Mouse (Mus musculus) heart, adult 8-10 months (tissue): ENCODE results near the gene Col5a1. TPM values are rescaled to one million over a fixed set of nuclear protein-coding genes. Genes with fewer than 3 reads are reported as not detected.

Experiments
- DNase-seq: peaks from one replicate; pipeline ENCODE4 v3.0.0; 2022; ENCODE audit warnings: low spot score
- total RNA-seq, 4 experiments: library from RNA; stranded (reverse); gene quantifications; 2 replicates each; pipeline ENCODE4 v1.2.4; 2022

The Col5a1 gene
- total RNA-seq = 10 to 100 TPM; 10.8 to 17.6 (median 15.1) TPM

DNA sequence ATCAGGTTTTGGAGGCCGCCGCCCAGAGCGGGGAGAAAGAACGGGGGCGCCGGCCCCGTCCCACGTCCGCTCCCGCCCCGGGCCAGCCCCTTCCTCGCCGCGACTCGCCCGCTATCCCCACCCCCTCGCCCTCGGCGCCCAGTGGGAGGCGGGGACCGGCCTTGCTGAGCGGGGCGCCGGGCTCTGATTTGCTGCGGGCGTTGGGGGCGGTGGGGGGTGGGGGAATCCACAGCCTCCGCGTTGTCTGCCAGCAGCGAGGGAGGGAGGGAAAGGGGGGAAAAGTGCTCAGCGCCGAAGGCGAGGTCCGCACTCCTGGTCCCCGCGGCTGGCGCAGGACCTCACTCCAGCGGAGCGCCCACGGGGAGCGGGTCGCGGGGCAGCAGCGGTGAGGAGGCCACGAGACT is at the start of gene Col5a1:
Gene Col5a1 (plus strand): TSS at position 278 of the 404 bp plus-strand sequence.
- peak; percentile 62 for DNase-seq

GRCm38 (mm10) chr2:27838112-27838511 is 48.1 kb upstream of the Col5a1 start:
- DNase-seq = no peak

- no peak for DNase-seq
Observed at GRCm38 (mm10) chr2:27840890-27841289, 45.3 kb upstream of the Col5a1 start.

- DNase-seq = no peak
Observed at GRCm38 (mm10) chr2:27842893-27843292, 43.3 kb upstream of the Col5a1 start.

DNA sequence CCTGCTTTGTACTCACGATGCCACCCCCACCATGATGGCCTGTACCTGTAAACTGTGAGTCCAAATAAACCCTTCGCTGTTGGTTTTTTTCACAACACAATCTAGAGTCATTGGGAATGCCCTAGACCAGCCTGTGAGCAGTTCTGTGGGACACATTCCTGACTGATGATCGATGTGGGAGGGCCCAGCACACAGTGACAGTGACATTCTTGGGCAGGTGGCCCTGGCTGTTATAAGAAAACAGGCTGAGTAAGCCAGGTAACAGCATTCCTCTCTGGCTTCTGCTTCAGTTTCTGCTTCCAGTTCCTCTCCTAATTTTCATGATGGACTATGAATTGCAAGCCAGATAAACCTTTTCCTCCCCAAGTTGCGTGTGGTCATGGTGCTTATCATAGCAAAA is 41.3 kb upstream of the Col5a1 start:
- DNase-seq = no peak

DNA sequence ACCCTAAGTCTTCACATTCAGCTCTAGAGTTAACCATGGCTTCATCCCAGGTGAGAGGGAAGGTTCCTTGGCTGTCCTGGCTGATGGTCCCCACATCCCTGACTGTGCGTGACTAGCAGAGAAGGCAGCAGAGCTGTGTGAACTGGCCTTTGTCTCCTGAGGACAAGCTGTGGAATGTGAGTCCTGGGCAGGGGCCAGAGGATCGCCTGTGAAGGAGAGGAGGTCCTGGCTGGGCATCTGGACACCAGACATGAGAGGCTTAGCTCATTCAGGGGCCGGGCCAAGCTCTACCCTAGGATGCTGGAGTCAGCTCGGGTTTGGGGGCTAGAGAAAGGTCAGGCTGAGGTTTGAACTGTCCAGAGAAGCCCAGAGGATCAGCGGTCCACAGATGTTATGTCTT is 39.2 kb upstream of the Col5a1 start:
- peak; percentile 48 for DNase-seq

DNA sequence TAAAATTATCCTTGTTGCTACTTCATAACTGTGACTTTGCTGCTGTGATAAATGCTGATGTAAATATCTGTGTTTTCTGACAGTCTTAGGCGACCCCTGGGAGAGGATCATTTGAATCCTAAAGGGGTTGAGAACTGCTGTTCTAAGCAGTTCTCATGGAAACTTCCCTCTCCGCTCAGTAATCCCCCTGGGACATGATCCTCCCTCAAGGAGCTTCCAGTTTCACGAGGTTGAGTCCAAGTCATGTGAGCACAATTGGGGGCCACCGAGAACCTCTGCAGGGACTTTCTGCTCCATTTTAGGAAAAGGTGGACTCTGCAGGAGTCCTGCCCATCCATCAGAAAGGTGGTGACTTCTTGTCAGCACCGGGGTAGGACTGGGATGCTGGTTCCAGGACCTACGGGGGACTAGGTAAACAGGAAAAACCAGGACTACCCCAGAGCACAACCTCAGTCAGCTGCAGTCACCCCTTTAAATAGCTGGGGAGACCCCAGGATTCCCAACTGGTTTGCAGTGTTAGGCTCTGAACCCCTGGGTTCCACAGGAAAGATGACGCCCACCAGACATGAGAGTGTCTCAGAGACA is 38.3 kb upstream of the Col5a1 start:
- no peak for DNase-seq

GRCm38 (mm10) chr2:27848466-27848865 is 37.8 kb upstream of the Col5a1 start:
- DNase-seq = peak; percentile 69

GRCm38 (mm10) chr2:27858348-27858903 is 27.8 kb upstream of the Col5a1 start:
- peak; percentile 48 for DNase-seq

GRCm38 (mm10) chr2:27861576-27862238 is 24.5 kb upstream of the Col5a1 start:
- no peak for DNase-seq

- no peak for DNase-seq
Observed at GRCm38 (mm10) chr2:27864491-27865365, 21.5 kb upstream of the Col5a1 start.

DNA sequence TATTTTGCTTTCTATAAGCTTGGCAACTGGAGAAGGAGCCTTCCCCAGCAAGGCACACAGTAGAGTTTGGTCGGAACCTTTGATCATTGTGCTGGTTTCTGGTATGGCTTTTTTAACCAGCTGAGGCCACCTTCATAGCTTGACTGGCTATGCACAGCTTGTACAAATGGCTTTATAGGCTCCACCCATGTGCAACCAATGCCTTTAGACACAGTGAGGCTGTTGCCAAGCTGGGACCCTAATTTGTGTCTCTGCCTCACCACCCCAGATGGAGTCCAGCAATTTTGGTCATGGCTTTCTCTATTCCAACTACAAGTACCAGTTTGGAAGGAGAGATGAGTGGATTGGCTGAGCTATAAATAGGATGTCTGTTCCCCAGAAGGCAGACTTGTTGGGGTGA is 15.6 kb upstream of the Col5a1 start:
- DNase-seq = no peak

DNA sequence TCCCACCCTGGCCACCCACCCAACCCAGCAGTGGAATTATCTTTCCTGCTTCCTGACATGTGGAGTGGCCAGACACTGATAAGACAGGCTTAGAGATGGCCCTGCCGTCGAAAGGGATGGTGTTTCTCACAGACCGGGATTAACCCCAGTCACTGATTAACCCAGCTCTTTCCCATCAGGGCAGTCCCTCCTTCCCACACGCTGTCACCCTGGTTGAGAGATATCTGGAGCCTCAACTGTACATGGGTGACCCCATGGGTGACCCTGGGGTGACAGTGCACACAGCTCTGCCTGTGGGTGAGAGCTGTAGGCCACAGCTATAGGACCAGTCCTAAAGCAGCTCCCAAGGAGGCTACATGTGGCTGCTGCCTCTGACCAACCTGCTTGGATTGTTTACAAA is 15.2 kb upstream of the Col5a1 start:
- DNase-seq = no peak

GRCm38 (mm10) chr2:27872276-27872675 is 13.9 kb upstream of the Col5a1 start:
- no peak for DNase-seq

- DNase-seq = no peak
Observed at GRCm38 (mm10) chr2:27873030-27873429, 13.2 kb upstream of the Col5a1 start.

- no peak for DNase-seq
Observed at GRCm38 (mm10) chr2:27874596-27874995, 11.6 kb upstream of the Col5a1 start.

GRCm38 (mm10) chr2:27875231-27875630 is 11.0 kb upstream of the Col5a1 start:
- DNase-seq = no peak

DNA sequence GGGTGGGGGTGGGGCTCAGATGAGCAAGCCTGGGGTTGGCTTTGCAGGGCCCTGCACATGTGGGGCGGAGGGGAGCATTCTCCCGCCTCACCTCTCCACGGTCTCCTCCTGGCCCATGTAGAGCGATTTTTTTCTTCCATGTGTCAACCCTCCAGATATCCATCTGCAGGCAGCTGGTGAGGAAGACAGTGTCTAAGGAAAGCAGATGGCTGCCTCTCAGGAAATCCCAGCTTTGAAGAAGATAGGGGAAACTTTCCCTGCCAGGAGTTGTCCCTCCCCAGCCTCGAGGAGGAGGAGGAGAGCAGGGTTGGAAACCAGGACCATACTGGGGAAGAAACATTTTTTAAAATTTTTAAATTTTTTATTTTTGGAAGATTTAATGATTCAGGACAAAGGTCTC is 10.4 kb upstream of the Col5a1 start:
- no peak for DNase-seq

DNA sequence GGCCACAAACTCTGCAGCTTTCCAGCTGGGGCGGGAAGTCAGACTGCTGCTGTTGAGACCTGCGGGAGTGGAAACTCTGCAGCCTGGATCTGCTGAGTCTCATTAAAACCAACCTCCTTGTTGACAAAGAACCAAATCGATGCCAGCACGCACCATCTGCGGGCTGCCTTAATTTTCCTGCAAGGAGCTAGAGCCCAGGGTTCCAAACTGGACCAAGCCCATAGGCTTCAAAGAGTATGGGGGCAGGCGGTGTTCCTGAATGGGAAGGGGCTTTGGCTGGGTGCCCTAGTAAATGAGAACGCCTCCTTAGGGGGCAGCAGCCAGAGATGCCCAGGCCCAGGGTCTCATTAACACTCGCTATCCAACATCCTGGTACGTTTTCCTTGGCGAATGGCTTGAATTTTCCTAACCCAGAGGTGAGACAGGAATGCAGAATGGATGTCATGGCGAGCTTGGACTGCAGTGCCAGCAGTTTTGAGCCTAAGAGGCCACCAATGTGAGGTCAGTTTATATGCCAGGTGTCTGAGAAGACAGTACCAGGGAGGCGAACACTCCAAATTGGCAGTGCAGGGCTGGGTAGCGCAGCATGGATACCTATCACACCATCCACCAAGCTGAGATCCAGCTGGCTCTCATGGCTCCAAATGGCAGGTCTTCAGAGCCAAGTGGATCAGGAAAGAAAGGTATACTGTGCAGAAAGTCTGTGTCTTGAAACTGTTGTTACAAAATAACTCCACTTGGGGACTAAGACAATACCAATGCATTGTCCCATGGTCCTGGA is 9.3 kb upstream of the Col5a1 start:
- DNase-seq = no peak

DNA sequence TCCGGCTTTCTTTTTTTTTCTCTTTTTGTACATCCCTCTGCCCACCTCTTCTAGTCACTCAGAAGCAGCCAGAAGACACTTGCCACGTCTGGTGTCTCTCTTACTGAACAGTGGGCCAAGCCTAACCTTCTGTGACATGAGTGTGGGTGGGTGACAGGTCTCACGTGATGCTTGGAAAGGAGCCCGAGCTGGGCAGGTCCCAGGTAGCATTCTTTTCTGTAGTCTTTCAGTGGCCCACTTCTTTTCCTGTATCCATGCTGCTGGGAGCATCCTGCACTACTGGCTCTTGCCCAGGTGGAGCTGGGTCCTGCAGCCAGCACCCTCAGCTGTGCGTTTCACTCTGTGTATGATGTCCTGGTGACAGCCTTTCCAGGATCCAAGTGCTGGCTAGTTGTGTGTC is 8.2 kb upstream of the Col5a1 start:
- no peak for DNase-seq

DNA sequence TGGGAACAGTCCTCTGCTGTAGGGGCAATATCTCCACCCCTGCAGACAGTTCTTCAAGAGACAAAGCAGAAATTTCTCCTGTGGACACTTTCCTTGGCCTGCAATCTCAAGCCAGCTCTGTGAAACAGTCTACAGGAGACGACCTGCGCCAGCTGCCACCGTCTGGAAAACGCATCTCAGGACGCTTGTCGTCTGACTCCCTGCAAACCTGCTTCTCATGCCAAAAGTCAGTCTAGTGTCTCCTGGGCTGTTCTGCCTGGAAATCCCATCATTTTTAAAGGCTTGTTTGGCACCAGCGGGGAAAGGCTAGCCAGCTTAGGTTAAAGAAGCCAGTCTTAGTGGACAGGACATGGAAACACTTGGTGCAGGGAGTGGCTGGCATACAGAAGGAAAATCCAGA is 2.9 kb upstream of the Col5a1 start:
- DNase-seq = no peak
